Mouse (Mus musculus) small intestine, adult 2 months (tissue): Measurements from ENCODE around the gene Fcna.

Experiments
- CTCF ChIP-seq: fragments of 200-500 bp; IDR thresholded peaks from 2 replicates; pipeline ENCODE4 v1.5.1; 2012; ENCODE audit warnings: low read depth, mild to moderate bottlenecking, control low read depth, inconsistent platforms, low read length, moderate library complexity, mixed read lengths; ENCODE audit not compliant: insufficient replicate concordance, insufficient read length; ENCODE audit errors: extremely low read depth
- POLR2A ChIP-seq: fragments of 200-500 bp; IDR thresholded peaks from 2 replicates; pipeline ENCODE4 v1.6.1; 2012; ENCODE audit warnings: low read depth, mild to moderate bottlenecking, control low read depth, inconsistent platforms, low read length, moderate library complexity

DNA sequence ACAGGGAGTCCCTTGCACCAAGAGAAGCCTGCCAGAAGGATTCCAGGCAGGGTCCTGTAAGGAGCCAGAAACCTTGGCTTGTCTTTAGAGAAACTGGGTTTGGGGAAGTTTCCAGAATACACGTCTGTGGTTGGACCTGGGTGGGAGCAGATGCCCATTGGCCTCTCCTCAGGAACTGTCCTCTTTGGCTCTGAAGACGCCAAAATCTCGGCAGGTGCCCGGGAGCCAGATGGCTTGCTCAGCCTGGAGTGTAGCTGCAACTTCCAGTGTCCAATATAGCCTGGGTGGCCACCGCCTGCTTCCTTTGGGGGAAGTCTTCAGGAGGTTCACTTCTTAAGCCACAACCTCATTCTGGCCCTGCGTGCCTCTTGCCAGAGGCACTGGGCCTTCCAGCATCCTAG, 45.9 kb downstream of the Fcna start:
- TF ChIP-seq CTCF (no peak), POLR2A (no peak)
